Mouse (Mus musculus) adrenal gland, postnatal 36 days (tissue): ENCODE measurements around the gene Nfam1. TPM values are rescaled to one million over a fixed set of nuclear protein-coding genes. Genes with fewer than 3 reads are reported as not detected.

Experiments used
- DNase-seq, 2 experiments: peaks; one replicate each; pipeline ENCODE4 v3.0.0; 2021; ENCODE audit warnings: mixed read lengths in 1 of 2
- microRNA-seq: library from miRNA; unstranded; fragments of <30 nt; microRNA quantifications from one replicate; pipeline ENCODE4 v1.2.0, GENCODE M21; 2021
- total RNA-seq, 2 experiments: library from RNA; stranded (reverse); gene quantifications; 2 replicates each; pipeline ENCODE4 v1.2.3; 2021

Gene Nfam1
- total RNA-seq, 2 experiments from 2014 or later: 2.2 to 3.3 TPM

GRCm38 (mm10) chr15:82960786-82961561, 72.1 kb downstream of the Nfam1 start:
- DNase-seq: peak; percentile 38

GRCm38 (mm10) chr15:82959151-82959550, 74.0 kb downstream of the Nfam1 start:
- DNase-seq: no peak

DNA sequence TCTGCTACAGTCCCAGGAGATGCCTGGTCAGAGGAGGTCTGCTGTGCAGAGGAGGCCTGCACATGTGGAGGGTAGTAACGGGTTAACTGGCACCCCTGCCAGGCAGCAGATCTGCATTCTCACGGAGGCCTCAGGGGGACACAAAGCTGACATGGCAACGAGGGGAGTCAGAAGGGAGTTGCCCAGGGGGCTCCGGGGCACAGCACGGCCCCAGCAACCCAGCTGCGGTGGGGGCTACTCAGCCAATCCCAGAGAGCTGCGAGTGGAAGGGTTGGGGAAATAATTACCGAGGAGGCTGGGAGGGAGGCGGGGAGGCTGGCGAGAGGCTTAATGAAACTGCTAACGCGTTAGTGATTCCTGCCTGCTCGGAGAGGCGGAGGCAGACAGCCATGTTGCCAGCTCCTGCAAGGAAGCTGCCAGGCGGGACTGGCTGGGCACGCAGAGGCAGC, 74.8 kb downstream of the Nfam1 start:
- no peak for DNase-seq

DNA sequence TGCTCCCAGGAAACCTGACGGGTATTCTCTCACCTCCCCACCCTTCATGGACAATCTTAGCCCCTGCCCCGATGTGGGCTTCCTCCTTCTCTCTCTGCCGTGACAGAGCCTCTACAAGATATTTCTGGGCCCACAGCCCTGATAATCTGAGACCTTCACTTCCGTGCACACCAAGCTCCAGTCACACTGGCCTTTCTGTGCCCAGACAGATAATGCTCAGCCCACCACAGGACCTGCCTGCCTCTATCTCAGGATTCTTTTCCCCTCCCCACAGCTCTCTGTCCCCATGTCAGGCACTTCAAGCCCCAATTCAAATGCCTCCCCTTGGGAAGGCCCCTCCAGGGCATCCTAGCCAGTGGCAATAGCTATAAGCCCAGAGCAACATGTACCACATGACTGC, 76.4 kb downstream of the Nfam1 start:
- DNase-seq: no peak

DNA sequence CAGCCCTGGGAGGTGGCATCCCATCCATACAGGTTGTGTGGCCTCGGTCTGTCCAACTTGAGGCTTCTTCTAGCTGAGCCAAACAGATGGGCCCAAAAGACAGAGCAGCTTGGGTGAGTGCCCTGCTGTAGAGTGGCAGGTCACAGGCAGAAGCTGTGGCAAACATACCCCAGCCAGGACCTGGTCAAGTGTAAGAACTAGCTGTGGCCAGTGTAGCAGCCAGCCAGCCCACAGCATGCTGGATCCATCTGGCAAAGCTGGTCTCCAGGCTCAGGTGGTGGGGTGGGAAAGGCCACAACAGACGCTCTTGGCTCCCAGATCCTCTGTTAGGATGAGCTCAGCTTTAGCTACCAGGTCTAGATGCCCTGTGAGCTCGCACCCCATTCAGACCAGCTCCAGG, 76.8 kb downstream of the Nfam1 start:
- no peak for DNase-seq

- DNase-seq: no peak
Measured at GRCm38 (mm10) chr15:82955286-82955685, 77.8 kb downstream of the Nfam1 start.

GRCm38 (mm10) chr15:82954034-82954433, 79.1 kb downstream of the Nfam1 start:
- DNase-seq: no peak

- DNase-seq: no peak
Measured at GRCm38 (mm10) chr15:82953096-82953495, 80.0 kb downstream of the Nfam1 start.

GRCm38 (mm10) chr15:82952292-82952705, 80.8 kb downstream of the Nfam1 start:
- no peak for DNase-seq

DNA sequence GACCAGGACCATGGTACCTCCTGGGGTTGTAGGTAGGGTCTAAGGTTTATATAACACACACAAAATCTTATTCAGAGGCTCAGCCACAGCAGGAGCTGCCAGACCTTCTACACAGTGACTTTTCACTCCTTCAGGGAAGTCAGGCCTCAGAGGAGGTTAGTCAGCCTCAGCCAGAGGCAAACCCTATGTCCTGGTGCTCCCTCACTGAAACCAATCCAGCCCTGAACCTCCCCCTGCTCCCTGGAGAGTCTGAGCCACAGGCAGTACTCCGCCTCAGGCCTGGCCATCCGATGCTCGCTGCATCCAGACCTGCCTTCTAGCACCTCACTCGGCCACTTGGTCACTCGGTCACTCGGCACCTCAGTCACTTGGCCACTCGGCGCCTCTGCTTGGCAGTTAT, 82.9 kb downstream of the Nfam1 start:
- peak in 1 of 2 experiments; percentile 42 for DNase-seq

- no peak for DNase-seq
Measured at GRCm38 (mm10) chr15:82947431-82947830, 85.7 kb downstream of the Nfam1 start.

DNA sequence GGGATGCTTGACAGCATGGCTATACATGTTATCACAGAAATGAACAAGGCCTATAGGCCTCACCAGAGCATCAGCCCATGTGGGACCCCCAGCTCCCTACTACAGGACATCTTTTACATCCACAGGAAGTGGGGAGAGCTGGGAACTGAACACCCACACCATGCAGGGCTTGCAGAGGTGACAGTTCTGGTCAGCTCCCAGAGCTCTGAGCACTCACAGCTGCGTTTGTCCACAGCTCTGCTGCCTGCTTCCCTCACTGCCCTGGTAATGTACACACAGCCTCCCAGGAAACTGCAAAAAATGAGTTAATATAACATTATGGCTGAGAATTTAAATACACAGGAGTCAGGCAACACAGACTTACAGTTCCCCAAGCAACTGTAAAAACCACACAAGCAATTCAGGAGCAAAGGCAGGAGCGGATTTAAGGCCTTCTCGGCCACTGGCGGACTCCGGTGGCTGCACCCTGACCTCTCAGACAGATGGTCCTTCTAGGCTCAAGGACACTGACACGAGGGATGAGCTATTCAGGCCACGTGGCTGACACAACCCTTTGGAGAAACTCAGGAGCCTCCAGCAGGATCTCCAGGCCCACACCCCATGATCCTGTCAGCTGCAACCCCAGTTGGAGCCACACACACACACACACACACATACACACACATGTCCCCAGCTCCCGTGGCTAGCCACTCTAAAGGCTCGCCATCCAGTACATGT, 88.5 kb downstream of the Nfam1 start:
- peak; percentile 53 to 63 for DNase-seq

Small RNAs within 50 kb of the gene (microRNA-seq; reads per million reads assigned to microRNA genes)
- gene Mir3080: 0.75 reads per million

Other genes with a start within 250 kb of the Nfam1 start
- gene Cyp2d26, start 239.0 kb downstream of the Nfam1 start, total RNA-seq: under 1 TPM in 1 of 2 experiments, not detected in 1; 0.56 TPM
- 100 to 1,000 TPM in 1 of 2 experiments, 10 to 100 TPM in 1; 94.4 to 104 TPM for gene Tcf20, start 45.4 kb downstream of the Nfam1 start, total RNA-seq
- 10 to 100 TPM; 42.6 to 59.9 TPM for gene Serhl, start 56.2 kb upstream of the Nfam1 start, total RNA-seq
- gene Rrp7a, start 89.5 kb upstream of the Nfam1 start, total RNA-seq: 100 to 1,000 TPM; 108 to 127 TPM
- 100 to 1,000 TPM; 106 to 108 TPM for gene Poldip3, start 116.1 kb upstream of the Nfam1 start, total RNA-seq
- gene Cyb5r3, start 139.3 kb upstream of the Nfam1 start, total RNA-seq: 100 to 1,000 TPM; 319 to 365 TPM
- gene A4galt, start 218.5 kb upstream of the Nfam1 start, total RNA-seq: 10 to 100 TPM in 1 of 2 experiments, 1 to 10 TPM in 1; 6.6 to 10.9 TPM